Mouse (Mus musculus) midbrain, embryonic 15.5 days (tissue): ENCODE results near the gene Ghr. TPM values are rescaled to one million over a fixed set of nuclear protein-coding genes. Genes with fewer than 3 reads are reported as not detected.

Experiments used
- ATAC-seq: fragments of 200-750 bp; cut with Nextera tagmentation; replicated peaks from 2 replicates; pipeline ENCODE4 v1.8.0; 2017; ENCODE audit warnings: moderate TSS enrichment
- H3K27ac ChIP-seq: fragments of 300-500 bp; sonication (generic); 2 replicates; pipeline ENCODE4 v1.5.1; 2015; ENCODE audit warnings: mild to moderate bottlenecking, inconsistent platforms
- H3K27me3 ChIP-seq: fragments of 300-500 bp; sonication (generic); replicated peaks from 2 replicates; pipeline ENCODE4 v1.6.1; 2015; ENCODE audit warnings: inconsistent platforms
- H3K36me3 ChIP-seq: fragments of 300-500 bp; sonication (generic); replicated peaks from 2 replicates; pipeline ENCODE4 v1.6.1; 2015; ENCODE audit warnings: inconsistent platforms
- H3K4me1 ChIP-seq: fragments of 300-500 bp; sonication (generic); 2 replicates; pipeline ENCODE4 v1.6.1; 2015; ENCODE audit warnings: inconsistent platforms
- H3K4me2 ChIP-seq: fragments of 300-500 bp; sonication (generic); 2 replicates; pipeline ENCODE4 v1.6.1; 2015; ENCODE audit warnings: inconsistent platforms, mild to moderate bottlenecking, moderate library complexity
- H3K4me3 ChIP-seq: fragments of 300-500 bp; sonication (generic); 2 replicates; pipeline ENCODE4 v1.5.1; 2015; ENCODE audit warnings: mild to moderate bottlenecking, inconsistent platforms
- H3K9ac ChIP-seq: fragments of 300-500 bp; sonication (generic); 2 replicates; pipeline ENCODE4 v1.6.1; 2015; ENCODE audit warnings: mild to moderate bottlenecking, inconsistent platforms
- H3K9me3 ChIP-seq: fragments of 300-500 bp; sonication (generic); 2 replicates; pipeline ENCODE4 v1.6.1; 2016; ENCODE audit warnings: inconsistent platforms
- WGBS: fragments of 180-500 bp; shearing (Covaris S2); methylation state at CpG from one replicate; pipeline ENCODE4 v1.1.7; 2015; ENCODE audit warnings: mixed read lengths; 5-methylcytosine and 5-hydroxymethylcytosine counted together
- polyA plus RNA-seq: library from polyadenylated mRNA; unstranded; fragments of >200 nt; fragmentation: Nextera tagmentation; extraction: Ambion mirVana; gene quantifications from 2 replicates; pipeline ENCODE4 v1.2.1, GENCODE M21; 2015

Gene Ghr
- polyA plus RNA-seq, 1 experiment from 2014 or later = 7.2 TPM

GRCm38 (mm10) chr15:3434461-3434860, 148.8 kb downstream of the Ghr start:
- WGBS = 96% methylated on average over 3 of the region's 3 CpGs
- no peak overlapping the region for H3K4me3 ChIP-seq
- no peaks in the 10 kb centered on the region for H3K27me3 ChIP-seq
- H3K9me3 ChIP-seq = no peaks in the 10 kb centered on the region
- H3K4me2 ChIP-seq = no peak overlapping the region
- H3K36me3 ChIP-seq = no peaks in the 10 kb centered on the region
- H3K27ac ChIP-seq = no peak overlapping the region
- H3K9ac ChIP-seq = no peak overlapping the region
- H3K4me1 ChIP-seq = no peaks in the 10 kb centered on the region
- no peak for ATAC-seq

DNA sequence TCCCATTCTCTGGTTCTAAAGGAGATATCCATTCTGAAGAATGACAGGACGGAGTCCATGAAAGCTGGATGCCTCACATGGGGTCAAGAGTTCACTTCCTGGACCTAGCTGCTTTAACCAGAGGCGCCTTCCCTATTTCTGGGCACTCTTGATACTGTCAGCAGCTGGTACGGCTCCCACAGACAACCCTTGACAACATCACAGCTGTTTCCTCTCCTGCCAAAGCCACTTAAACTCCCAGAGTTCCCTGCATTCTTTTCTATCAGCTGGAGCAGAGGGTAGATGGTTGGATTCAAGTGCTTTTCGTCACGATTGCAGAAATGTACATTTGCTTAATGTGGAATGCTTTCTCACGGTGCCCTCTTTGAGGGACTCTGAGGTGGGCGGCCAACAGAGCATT, 150.0 kb downstream of the Ghr start:
- Histone ChIP-seq H3K36me3 (no peaks in the 10 kb centered on the region), H3K4me1 (no peaks in the 10 kb centered on the region), H3K4me2 (no peak overlapping the region), H3K27me3 (no peaks in the 10 kb centered on the region), H3K4me3 (no peak overlapping the region), H3K27ac (no peak overlapping the region), H3K9me3 (no peaks in the 10 kb centered on the region), H3K9ac (no peak overlapping the region)
- ATAC-seq = no peak
- WGBS = 85% methylated on average over 7 of the region's 7 CpGs

DNA sequence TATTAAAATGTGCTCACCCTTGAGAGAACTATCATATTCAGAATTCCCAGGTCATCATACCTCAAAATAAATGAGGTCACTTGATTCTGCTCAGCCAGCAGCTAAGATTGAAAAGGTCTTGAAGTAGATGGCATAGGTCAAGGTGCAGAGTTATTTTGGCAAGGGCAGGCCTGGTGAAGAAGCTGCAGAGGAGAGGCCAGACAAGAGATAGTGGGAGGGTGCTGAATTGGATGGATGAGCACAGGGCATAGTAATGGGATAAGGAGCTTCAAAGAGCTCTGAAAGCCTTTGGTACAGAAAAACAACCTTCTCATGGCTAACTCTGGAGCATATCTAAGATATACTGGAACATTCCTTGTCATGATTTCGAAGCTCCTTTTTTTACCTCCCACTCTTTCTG, 150.5 kb downstream of the Ghr start:
- no peak overlapping the region for H3K9ac ChIP-seq
- no peak overlapping the region for H3K4me3 ChIP-seq
- H3K27me3 ChIP-seq = no peaks in the 10 kb centered on the region
- no peaks in the 10 kb centered on the region for H3K4me1 ChIP-seq
- WGBS = 91% methylated on average over 1 of the region's 1 CpGs
- no peaks in the 10 kb centered on the region for H3K36me3 ChIP-seq
- H3K27ac ChIP-seq = no peak overlapping the region
- ATAC-seq = no peak
- no peak overlapping the region for H3K4me2 ChIP-seq
- no peaks in the 10 kb centered on the region for H3K9me3 ChIP-seq

DNA sequence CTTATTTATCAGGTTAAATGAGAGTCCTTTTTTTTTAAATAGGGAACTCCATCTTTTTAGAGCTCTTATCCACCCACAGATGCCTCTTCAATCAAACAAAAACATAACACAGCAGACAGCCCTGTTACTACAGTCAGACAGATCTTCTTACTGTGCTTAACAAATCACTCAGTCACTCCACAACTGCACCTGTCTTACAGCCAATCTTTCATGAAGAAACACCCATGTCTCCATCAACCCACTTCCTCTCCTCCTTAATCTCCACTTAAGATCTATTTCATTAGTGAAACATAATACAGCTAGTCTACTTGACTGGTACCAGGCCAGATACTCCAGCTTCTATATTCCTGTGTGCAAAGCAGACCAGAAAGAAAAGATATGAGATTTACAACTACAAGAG, 153.9 kb downstream of the Ghr start:
- no peak for ATAC-seq

GRCm38 (mm10) chr15:3429001-3429400, 154.3 kb downstream of the Ghr start:
- WGBS = 90% methylated on average over 5 of the region's 5 CpGs
- ATAC-seq = no peak
- no peaks in the 10 kb centered on the region for H3K9me3 ChIP-seq
- H3K27ac ChIP-seq = no peak overlapping the region
- no peaks in the 10 kb centered on the region for H3K36me3 ChIP-seq
- H3K4me1 ChIP-seq = no peaks in the 10 kb centered on the region
- no peak overlapping the region for H3K9ac ChIP-seq
- no peak overlapping the region for H3K4me2 ChIP-seq
- H3K4me3 ChIP-seq = no peak overlapping the region
- no peaks in the 10 kb centered on the region for H3K27me3 ChIP-seq

More for the DNA sequence above, 153.9 kb downstream of the Ghr start:
- no peaks in the 10 kb centered on the region for H3K27me3 ChIP-seq
- H3K9me3 ChIP-seq = no peaks in the 10 kb centered on the region
- no peaks in the 10 kb centered on the region for H3K4me1 ChIP-seq
- H3K4me2 ChIP-seq = no peak overlapping the region
- no peak overlapping the region for H3K4me3 ChIP-seq
- H3K36me3 ChIP-seq = no peaks in the 10 kb centered on the region
- H3K9ac ChIP-seq = no peak overlapping the region
- H3K27ac ChIP-seq = no peak overlapping the region

DNA sequence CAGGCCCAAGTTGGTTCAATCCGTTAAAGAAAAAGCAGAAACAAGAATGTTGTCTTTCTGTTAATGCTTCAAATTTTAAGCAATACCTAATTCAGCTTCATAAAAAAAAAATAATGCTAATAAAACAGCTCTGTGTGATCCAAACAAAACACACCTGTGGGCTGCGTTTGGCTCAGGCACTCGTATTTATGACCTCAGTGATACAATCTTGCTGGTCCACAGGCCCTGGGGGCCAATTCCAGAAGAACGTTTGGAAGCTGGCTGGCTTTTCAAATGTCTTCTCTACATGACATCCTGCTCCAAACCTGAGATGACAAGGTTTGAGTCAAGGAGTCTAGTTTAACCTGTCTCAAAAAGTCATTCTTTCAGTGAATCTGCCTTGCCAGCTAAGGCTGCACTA, 156.9 kb downstream of the Ghr start:
- H3K9ac ChIP-seq = no peak overlapping the region
- H3K36me3 ChIP-seq = no peaks in the 10 kb centered on the region
- 72% methylated on average over 4 of the region's 4 CpGs for WGBS

GRCm38 (mm10) chr15:3423177-3423576, 160.1 kb downstream of the Ghr start:
- H3K9me3 ChIP-seq = no peaks in the 10 kb centered on the region
- ATAC-seq = peak; percentile 52; the same call in 1 of the 2 replicates

More for the DNA sequence above, 156.9 kb downstream of the Ghr start:
- Histone ChIP-seq H3K4me2 (no peak overlapping the region), H3K27me3 (no peaks in the 10 kb centered on the region), H3K4me3 (no peak overlapping the region), H3K9me3 (no peaks in the 10 kb centered on the region), H3K27ac (no peak overlapping the region), H3K4me1 (no peaks in the 10 kb centered on the region)
- ATAC-seq = no peak

DNA sequence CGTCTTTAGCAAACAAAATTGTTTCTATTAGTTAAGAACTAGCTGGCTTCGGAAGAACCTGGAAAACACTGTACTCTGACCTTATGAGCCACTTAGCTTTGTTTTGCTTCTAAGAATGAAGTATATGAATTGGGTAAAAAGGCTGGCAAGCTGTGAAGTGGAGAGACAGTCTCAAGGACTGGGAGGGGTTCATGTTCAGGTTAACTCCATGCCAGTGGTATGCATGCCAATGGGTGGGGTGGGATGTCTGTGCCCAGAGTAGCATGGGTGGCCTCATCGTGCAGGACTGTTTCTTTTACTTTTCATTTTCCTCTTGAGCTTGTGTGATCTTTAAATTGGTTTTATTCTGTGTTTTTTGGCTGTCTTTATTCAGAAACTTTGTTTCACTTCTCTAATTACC, 165.6 kb downstream of the Ghr start:
- Histone ChIP-seq H3K4me2 (no peak overlapping the region), H3K27ac (no peak overlapping the region)
- 77% methylated on average over 3 of the region's 3 CpGs for WGBS

More at GRCm38 (mm10) chr15:3423177-3423576, 160.1 kb downstream of the Ghr start:
- Histone ChIP-seq H3K27ac (no peak overlapping the region), H3K9ac (no peak overlapping the region), H3K4me3 (no peak overlapping the region), H3K36me3 (no peaks in the 10 kb centered on the region), H3K4me1 (no peaks in the 10 kb centered on the region), H3K4me2 (no peak overlapping the region), H3K27me3 (no peaks in the 10 kb centered on the region)
- 48% methylated on average over 4 of the region's 4 CpGs for whole genome bisulfite sequencing

DNA sequence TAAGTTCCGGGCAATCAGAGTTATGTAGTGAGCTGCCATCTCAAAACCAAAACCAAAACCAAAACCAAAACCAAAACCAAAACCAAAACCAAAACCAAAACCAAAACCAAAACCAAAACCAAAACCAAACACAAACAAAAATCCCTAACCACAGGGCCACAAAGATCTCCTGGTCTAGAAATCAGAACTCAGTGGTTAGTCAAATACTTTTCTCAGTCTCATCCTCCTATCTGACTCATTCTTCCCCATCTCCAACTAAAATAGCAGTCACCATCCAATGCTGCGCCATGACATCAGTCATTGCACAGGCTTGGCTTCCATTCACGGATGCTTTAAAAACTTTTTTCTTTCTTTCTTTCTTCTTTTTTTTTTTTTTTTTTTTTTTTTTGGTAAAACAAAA, 170.2 kb downstream of the Ghr start:
- ATAC-seq = no peak
- WGBS = 92% methylated on average over 3 of the region's 3 CpGs
- no peak overlapping the region for H3K4me3 ChIP-seq
- H3K27ac ChIP-seq = no peak overlapping the region
- H3K9me3 ChIP-seq = no peaks in the 10 kb centered on the region
- no peak overlapping the region for H3K9ac ChIP-seq
- no peaks in the 10 kb centered on the region for H3K27me3 ChIP-seq
- no peaks in the 10 kb centered on the region for H3K36me3 ChIP-seq
- H3K4me2 ChIP-seq = no peak overlapping the region
- no peaks in the 10 kb centered on the region for H3K4me1 ChIP-seq

More for the DNA sequence above, 165.6 kb downstream of the Ghr start:
- Histone ChIP-seq H3K4me3 (no peak overlapping the region), H3K9ac (no peak overlapping the region), H3K4me1 (no peaks in the 10 kb centered on the region), H3K9me3 (no peaks in the 10 kb centered on the region), H3K27me3 (no peaks in the 10 kb centered on the region), H3K36me3 (no peaks in the 10 kb centered on the region)
- no peak for ATAC-seq

- 91% methylated on average over 4 of the region's 4 CpGs for WGBS
- H3K4me1 ChIP-seq = no peaks in the 10 kb centered on the region
- no peak overlapping the region for H3K4me3 ChIP-seq
- H3K27ac ChIP-seq = no peak overlapping the region
- H3K4me2 ChIP-seq = no peak overlapping the region
- no peaks in the 10 kb centered on the region for H3K9me3 ChIP-seq
- H3K9ac ChIP-seq = no peak overlapping the region
- no peaks in the 10 kb centered on the region for H3K36me3 ChIP-seq
- H3K27me3 ChIP-seq = no peaks in the 10 kb centered on the region
- ATAC-seq = no peak
Observed at GRCm38 (mm10) chr15:3408478-3408877, 174.8 kb downstream of the Ghr start.

GRCm38 (mm10) chr15:3399196-3399595, 184.1 kb downstream of the Ghr start:
- no peaks in the 10 kb centered on the region for H3K36me3 ChIP-seq
- no peak overlapping the region for H3K27ac ChIP-seq
- no peak overlapping the region for H3K4me2 ChIP-seq
- H3K9me3 ChIP-seq = no peaks in the 10 kb centered on the region
- ATAC-seq = no peak
- no peak overlapping the region for H3K9ac ChIP-seq
- H3K27me3 ChIP-seq = no peaks in the 10 kb centered on the region
- no peaks in the 10 kb centered on the region for H3K4me1 ChIP-seq
- no peak overlapping the region for H3K4me3 ChIP-seq

- H3K36me3 ChIP-seq = no peaks in the 10 kb centered on the region
- H3K27me3 ChIP-seq = no peaks in the 10 kb centered on the region
- H3K4me2 ChIP-seq = no peak overlapping the region
- H3K27ac ChIP-seq = no peak overlapping the region
- no peak overlapping the region for H3K4me3 ChIP-seq
- WGBS = 93% methylated on average over 3 of the region's 3 CpGs
- no peak overlapping the region for H3K9ac ChIP-seq
- no peaks in the 10 kb centered on the region for H3K4me1 ChIP-seq
- no peak for ATAC-seq
- no peaks in the 10 kb centered on the region for H3K9me3 ChIP-seq
Observed at GRCm38 (mm10) chr15:3397369-3398100, 185.8 kb downstream of the Ghr start.

GRCm38 (mm10) chr15:3396149-3396548, 187.1 kb downstream of the Ghr start:
- Histone ChIP-seq H3K4me1 (no peaks in the 10 kb centered on the region), H3K4me3 (no peak overlapping the region), H3K9me3 (no peaks in the 10 kb centered on the region), H3K36me3 (no peaks in the 10 kb centered on the region), H3K9ac (no peak overlapping the region), H3K27ac (no peak overlapping the region), H3K4me2 (no peak overlapping the region), H3K27me3 (no peaks in the 10 kb centered on the region)
- WGBS = 80% methylated on average over 2 of the region's 2 CpGs
- ATAC-seq = no peak
